Mouse (Mus musculus): ENCODE results near the gene Rbm15b. TPM values are rescaled to one million over a fixed set of nuclear protein-coding genes. Genes with fewer than 3 reads are reported as not detected.

Gene Rbm15b
- polyA plus RNA-seq, 1 experiment: 15.3 TPM

DNA sequence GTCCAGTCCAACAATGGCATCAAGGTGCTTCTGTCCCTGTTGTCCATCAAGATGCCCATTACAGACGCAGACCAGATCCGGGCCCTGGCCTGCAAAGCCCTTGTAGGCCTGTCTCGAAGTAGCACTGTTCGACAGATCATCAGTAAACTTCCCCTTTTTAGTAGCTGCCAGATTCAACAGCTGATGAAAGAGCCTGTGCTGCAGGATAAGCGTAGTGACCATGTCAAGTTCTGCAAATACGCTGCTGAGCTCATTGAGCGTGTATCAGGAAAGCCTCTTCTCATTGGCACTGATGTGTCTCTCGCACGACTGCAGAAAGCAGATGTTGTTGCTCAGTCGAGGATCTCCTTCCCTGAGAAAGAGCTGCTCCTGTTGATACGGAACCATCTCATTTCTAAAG, 29.2 kb downstream of the Rbm15b start:
- Histone ChIP-seq H3K4me3 (ENCODE audit: insufficient read depth, low read length) (no peak overlapping the region), H3K27ac (ENCODE audit: insufficient read depth, low read depth, low read length) (no peak overlapping the region), H3K4me1 (ENCODE audit: control insufficient read depth, insufficient read depth, low read length) (peaks cover 9% of the 10 kb centered on the region)
- TF ChIP-seq CTCF (IDR thresholded peaks at IDR 0.05; ENCODE audit: low read depth, low read length): no peak
- no peak for TF ChIP-seq POLR2A (IDR thresholded peaks at IDR 0.05; ENCODE audit: borderline replicate concordance, low read depth, low read length)

DNA sequence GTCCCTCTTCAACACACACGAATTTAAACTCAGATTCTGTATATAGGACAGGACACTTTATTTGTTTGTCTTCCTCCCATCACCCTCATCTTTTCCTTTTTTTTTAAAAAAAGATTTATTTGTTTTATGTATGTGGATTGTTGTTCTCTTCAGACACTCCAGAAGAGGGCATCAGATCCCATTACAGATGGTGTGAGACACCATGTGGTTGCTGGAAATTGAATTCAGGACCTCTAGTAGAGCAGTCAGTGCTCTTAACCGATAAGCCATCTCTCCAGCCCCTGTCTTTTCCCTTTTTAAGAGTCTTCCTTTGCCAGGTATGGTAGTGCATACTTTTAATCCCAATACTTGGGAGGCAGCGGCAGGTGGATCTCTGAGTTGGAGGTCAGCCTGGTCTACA, 30.6 kb downstream of the Rbm15b start:
- TF ChIP-seq POLR2A (IDR thresholded peaks at IDR 0.05; ENCODE audit: borderline replicate concordance, low read depth, low read length) (no peak), CTCF (IDR thresholded peaks at IDR 0.05; ENCODE audit: low read depth, low read length) (no peak)
- Histone ChIP-seq H3K4me1 (ENCODE audit: control insufficient read depth, insufficient read depth, low read length) (peaks cover 9% of the 10 kb centered on the region), H3K4me3 (ENCODE audit: insufficient read depth, low read length) (no peak overlapping the region), H3K27ac (ENCODE audit: insufficient read depth, low read depth, low read length) (no peak overlapping the region)

DNA sequence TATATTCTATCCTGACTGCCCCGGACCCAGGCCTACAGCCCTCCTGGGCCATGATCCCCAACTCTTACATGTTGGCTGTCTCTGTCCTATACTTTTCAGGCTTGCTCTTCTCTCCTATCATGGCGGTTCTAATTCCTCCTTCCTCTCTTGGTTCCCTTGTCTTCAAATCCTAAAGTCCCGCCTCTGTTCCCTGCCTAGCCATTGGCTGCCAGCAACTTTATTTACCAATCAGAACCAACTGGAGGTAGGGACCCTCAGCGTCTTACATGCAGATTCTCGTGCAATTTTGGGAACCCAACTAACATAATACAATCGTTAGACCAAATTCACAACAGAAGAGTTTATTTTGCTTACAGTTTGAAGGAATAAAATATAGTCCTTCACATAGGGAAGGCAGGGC, 44.4 kb downstream of the Rbm15b start:
- Histone ChIP-seq H3K4me1 (ENCODE audit: control insufficient read depth, insufficient read depth, low read length) (no peaks in the 10 kb centered on the region), H3K27ac (ENCODE audit: insufficient read depth, low read depth, low read length) (no peak overlapping the region), H3K4me3 (ENCODE audit: insufficient read depth, low read length) (no peak overlapping the region)
- TF ChIP-seq CTCF (IDR thresholded peaks at IDR 0.05; ENCODE audit: low read depth, low read length) (no peak), POLR2A (IDR thresholded peaks at IDR 0.05; ENCODE audit: borderline replicate concordance, low read depth, low read length) (no peak)

DNA sequence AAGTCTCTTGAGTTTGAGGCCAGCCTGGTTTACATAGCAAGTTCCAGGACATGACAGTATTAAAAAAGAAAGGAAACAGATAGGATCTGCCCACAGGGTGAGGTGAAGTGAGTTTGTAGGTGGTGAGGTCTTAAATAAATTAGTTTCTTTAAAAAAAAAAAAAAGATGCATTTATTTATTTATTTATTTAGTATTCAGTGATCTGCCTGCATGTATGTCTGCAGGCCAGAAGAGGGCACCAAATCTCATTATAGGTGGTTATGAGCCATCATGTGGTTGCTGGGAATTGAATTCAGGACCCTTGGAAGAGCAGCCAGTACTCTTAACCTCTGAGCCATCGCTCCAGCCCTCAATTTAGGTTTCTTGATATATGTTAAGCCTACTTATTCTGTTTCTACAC, 46.7 kb downstream of the Rbm15b start:
- Histone ChIP-seq H3K4me1 (ENCODE audit: control insufficient read depth, insufficient read depth, low read length) (no peaks in the 10 kb centered on the region), H3K27ac (ENCODE audit: insufficient read depth, low read depth, low read length) (no peak overlapping the region), H3K4me3 (ENCODE audit: insufficient read depth, low read length) (no peak overlapping the region)
- no peak for TF ChIP-seq POLR2A (IDR thresholded peaks at IDR 0.05; ENCODE audit: borderline replicate concordance, low read depth, low read length)
- no peak for TF ChIP-seq CTCF (IDR thresholded peaks at IDR 0.05; ENCODE audit: low read depth, low read length)

Other genes with a start within 250 kb of the Rbm15b start
- not detected in 2 replicates for gene Grm2, start 231.3 kb downstream of the Rbm15b start, polyA plus RNA-seq (2012; ENCODE audit: insufficient read depth, insufficient read length, missing spikeins)
- 75.3 and 106 TPM in 2 replicates for gene Tex264, start 201.5 kb downstream of the Rbm15b start, polyA plus RNA-seq (2012; ENCODE audit: insufficient read depth, insufficient read length, missing spikeins)
- 7.6 and 8.5 TPM in 2 replicates for gene Rad54l2, start 98.2 kb downstream of the Rbm15b start, polyA plus RNA-seq (2012; ENCODE audit: insufficient read depth, insufficient read length, missing spikeins)
- 6.5 and 7.2 TPM in 2 replicates for gene Dcaf1, start 65.6 kb downstream of the Rbm15b start, polyA plus RNA-seq (2012; ENCODE audit: insufficient read depth, insufficient read length, missing spikeins)
- gene Manf, start 4.6 kb upstream of the Rbm15b start, polyA plus RNA-seq (2012; ENCODE audit: insufficient read depth, insufficient read length, missing spikeins): 92.2 and 103 TPM in 2 replicates